Mouse (Mus musculus) spleen, adult 18-20 months (tissue): ENCODE measurements around the gene Malsu1.

ENCODE experiments used
- DNase-seq, 2 experiments: peaks; one replicate each; pipeline ENCODE4 v3.0.0; 2022; ENCODE audit warnings: mixed read lengths in 2 of 2

Malsu1 gene

GRCm38 (mm10) chr6:49077894-49078293 is 4.3 kb downstream of the Malsu1 start:
- no peak for DNase-seq

DNA sequence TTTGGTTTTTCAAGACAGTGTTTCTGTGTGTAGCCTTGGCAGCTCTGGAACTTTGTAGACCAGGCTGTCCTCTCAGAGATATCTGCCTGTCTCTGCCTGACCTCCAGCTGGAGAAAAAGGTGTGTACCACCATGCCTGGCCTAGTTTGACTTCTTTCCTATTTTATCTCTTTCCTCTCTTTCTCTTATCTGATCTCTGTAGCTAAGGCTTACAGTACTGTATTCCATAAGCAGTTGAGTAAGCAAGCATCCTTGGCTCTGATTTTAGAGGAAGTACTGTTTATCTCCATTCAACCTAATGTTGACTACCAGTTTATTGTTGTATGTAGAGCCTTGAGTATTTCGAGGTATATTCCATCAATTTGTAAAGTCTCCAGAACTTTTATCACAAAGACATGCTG is 5.7 kb downstream of the Malsu1 start:
- DNase-seq = no peak

DNA sequence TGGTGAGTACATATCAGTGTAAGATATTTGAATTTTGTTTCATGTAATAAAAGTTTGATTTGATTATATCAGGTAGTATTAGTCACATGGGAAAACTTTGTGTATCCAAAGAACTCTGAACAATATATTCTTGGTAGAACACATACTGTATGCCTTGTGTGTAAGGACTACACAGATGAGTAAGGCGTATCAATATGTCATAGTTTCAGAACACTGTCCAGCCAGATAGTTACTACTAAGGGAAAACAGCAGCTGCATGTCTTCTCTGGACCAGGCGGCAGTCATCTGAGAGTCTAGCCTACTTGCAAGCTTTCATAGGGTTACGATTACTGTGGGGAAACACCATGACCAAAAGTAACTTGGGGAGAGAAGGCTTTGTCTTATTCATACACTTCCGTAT is 9.4 kb downstream of the Malsu1 start:
- no peak for DNase-seq

DNA sequence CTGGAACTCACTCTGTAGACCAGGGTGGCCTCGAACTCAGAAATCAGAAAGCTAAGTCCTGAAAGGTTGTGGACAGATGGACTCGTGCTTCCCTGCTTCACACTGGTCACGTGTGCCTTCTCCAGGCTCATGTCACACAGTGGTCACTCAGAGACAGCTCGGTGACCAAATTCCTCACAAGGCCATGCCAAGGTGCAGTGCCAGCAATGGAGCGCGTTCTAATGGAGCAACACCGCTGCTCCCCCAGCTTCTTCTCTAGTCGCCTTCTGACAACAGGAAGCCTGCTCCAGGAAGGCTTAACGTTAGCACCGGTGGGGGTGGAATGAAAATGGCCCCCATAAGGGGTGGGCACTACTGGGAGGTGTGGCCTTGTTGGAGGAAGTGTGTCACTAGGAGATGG is 21.4 kb downstream of the Malsu1 start:
- no peak for DNase-seq

GRCm38 (mm10) chr6:49096421-49096820 is 22.8 kb downstream of the Malsu1 start:
- no peak for DNase-seq

DNA sequence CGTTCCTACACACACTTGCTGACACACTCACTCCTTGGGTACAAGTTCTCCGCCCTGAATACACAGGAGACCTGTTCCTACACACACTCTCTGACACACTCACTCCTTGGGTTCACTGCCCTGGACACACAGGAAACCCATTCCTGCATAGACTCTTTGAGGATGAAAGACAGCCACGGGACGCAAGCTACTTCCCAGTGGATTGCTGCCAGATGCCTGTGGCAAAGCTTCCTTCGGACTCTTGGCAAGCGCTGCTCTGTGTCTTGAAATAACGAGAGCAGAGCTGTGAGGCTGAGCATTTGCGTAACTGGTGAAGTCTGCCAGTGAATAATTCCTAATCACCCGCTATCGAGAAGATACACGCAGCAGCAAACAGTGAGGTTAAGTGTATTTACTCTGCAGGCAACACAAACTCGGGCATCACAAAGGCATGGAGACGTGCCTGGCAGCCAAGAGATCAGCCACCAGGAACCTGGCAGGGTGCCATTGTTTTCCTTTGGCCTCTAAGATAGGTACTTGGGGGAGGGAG is 23.4 kb downstream of the Malsu1 start:
- DNase-seq = no peak

- DNase-seq = no peak
Observed at GRCm38 (mm10) chr6:49097596-49098110, 24.1 kb downstream of the Malsu1 start.

GRCm38 (mm10) chr6:49099086-49099485 is 25.5 kb downstream of the Malsu1 start:
- DNase-seq = no peak

- no peak for DNase-seq
Observed at GRCm38 (mm10) chr6:49106746-49107500, 33.3 kb downstream of the Malsu1 start.

- DNase-seq = no peak
Observed at GRCm38 (mm10) chr6:49109196-49109595, 35.6 kb downstream of the Malsu1 start.

DNA sequence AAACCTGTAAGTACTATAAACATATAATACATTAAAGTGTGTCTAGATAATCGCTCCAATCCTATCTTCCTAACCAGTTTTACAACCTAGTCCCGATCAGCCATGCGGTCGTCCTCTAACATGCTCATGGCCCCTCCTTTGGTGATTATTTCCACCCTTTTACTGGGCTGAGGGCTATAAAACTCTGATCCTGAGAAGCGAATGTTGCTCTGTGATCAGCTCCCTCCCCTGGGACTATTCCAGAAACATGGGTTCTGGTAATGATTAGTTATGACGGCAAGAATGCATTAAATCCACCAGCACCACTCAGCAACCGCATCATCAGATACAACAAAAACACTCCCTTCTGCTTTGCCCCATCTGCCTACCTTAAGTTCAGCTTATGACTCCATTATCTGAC is 40.3 kb downstream of the Malsu1 start:
- no peak for DNase-seq

GRCm38 (mm10) chr6:49114457-49114856 is 40.9 kb downstream of the Malsu1 start:
- no peak for DNase-seq

- DNase-seq = no peak
Observed at GRCm38 (mm10) chr6:49115550-49115949, 42.0 kb downstream of the Malsu1 start.

- no peak for DNase-seq
Observed at GRCm38 (mm10) chr6:49116241-49116640, 42.6 kb downstream of the Malsu1 start.

- no peak for DNase-seq
Observed at GRCm38 (mm10) chr6:49118446-49118845, 44.9 kb downstream of the Malsu1 start.

DNA sequence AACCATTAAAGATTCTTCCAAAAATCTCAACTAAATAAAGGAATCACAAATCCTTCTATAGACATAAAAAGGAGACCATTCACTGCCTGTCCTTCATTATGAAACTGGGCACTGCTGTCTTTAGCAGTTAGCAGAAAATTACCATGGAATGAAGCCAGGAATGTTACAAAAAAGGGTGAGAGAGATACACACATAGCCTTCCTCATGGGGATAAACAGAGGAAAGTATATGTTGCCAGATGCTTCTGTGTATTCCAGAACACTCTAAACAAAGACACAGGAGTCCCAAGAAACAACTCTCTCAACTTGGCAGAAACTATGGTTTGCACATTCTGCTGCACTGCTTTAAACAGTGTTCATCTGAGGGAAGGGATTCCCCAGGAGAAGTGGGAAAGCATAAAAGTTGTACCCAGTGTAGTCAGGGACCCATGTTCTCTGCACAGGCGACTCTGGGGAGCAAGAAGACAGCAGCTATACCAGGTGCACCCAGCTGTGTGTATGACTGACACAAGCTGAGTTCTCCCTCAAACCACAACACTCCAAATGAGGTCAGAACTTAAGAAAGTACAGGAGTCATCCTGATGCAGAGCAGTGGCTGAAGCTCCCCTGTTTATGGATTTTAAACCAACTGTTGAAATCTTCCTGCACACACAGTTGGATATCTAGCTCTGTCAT is 46.0 kb downstream of the Malsu1 start:
- no peak for DNase-seq

- no peak for DNase-seq
Observed at GRCm38 (mm10) chr6:49120370-49120769, 46.8 kb downstream of the Malsu1 start.

DNA sequence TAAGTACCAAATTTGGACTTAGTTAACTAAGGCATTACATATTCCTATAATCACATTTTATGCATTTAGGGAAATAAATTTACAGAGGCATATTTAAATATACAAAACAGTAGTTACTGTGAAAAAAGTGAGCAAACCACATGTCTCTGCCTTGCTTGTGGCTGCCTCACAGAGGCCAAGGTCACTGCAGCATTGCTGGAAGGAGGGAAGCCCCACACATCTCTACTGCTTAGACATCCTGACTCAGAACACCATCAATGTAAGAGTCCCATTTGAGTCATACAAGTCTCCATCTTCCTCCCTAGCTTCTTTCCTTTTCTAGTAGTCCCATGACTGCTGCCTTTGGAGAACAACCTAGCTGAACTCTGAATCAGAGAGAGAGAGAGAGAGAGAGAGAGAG is 56.7 kb downstream of the Malsu1 start:
- no peak for DNase-seq

DNA sequence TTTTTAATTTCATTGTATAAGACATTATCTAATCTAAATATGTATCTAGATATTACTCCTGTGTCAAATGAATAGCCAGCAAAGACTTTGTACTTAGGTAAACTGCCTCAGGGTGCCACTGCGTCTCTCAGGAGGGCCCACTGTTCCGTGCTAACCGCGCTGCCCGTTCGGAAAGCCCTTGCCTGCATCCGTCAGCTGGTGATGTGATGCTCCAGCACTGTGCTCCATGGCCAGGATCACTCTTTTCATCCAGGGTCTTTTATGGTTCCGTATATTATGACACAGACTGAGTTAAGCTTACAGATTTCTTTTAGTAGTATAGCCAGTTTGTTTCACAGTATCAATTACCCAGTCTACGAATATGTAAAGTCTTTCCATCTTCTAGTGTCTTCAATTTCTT is 58.3 kb downstream of the Malsu1 start:
- DNase-seq = no peak

- no peak for DNase-seq
Observed at GRCm38 (mm10) chr6:49132352-49133090, 58.9 kb downstream of the Malsu1 start.
